Mouse (Mus musculus): ENCODE results near the gene Magi3.

- TF ChIP-seq CTCF (IDR thresholded peaks at IDR 0.05; ENCODE audit: borderline replicate concordance, control insufficient read depth, extremely low read depth, insufficient read depth, low read length, poor library complexity) (no peak), POLR2A (IDR thresholded peaks at IDR 0.05; ENCODE audit: control insufficient read depth, extremely low read depth, insufficient read depth, low read length, poor library complexity) (no peak)
Measured at GRCm38 (mm10) chr3:103987831-103988432, 232.2 kb downstream of the Magi3 start.

Data from thymus, adult 2 months (tissue).